Mouse (Mus musculus) testis, adult 2 months (tissue): Measurements from ENCODE around the gene BC005624.

ENCODE experiments used
- CTCF ChIP-seq: fragments of 200-500 bp; IDR thresholded peaks from 2 replicates; pipeline ENCODE4 v1.5.1; 2012; ENCODE audit warnings: low read depth, mild to moderate bottlenecking, inconsistent platforms, low read length, moderate library complexity; ENCODE audit not compliant: control insufficient read depth, insufficient read depth, insufficient replicate concordance
- POLR2A ChIP-seq: fragments of 200-500 bp; IDR thresholded peaks from 2 replicates; pipeline ENCODE4 v1.6.1; 2012; ENCODE audit warnings: low read depth, mild to moderate bottlenecking, inconsistent platforms, low read length, moderate library complexity; ENCODE audit not compliant: control insufficient read depth

- TF ChIP-seq POLR2A (no peak), CTCF (no peak)
Observed at GRCm38 (mm10) chr2:30985111-30986020, 3.4 kb upstream of the BC005624 start.
